9 mouse cellular contexts compared by ENCODE assay signal in genomic region chr19:45234771-45235231, GRCm38 (mm10). TPM values are rescaled to one million over a fixed set of nuclear protein-coding genes. Genes with fewer than 3 reads are reported as not detected.
DNase-seq lines count a peak whose midpoint lies in the region; ATAC-seq lines count a peak whose summit lies in the region.
"Had no signal": no experiment of that assay in that cellular context is flagged by ENCODE, and none has a peak within 500 bp of the region (broad histone marks: within the 10 kb centered on the region; RNA-seq: fewer than 3 reads in every experiment).

No protein-coding gene starts in this region.

- ATAC-seq in midbrain, embryonic 13.5 days, result no peak

- intact Hi-C loops in gastrocnemius, postnatal 14 days (cut with DNase I; ENCODE audit: low total_unique reads), result no loop called here

- WGBS in hindbrain, embryonic 10.5 days, result under 1% methylated on average over 42 of the region's 42 CpGs
- WGBS in midbrain, embryonic 13.5 days, result under 1% methylated on average over 42 of the region's 42 CpGs

- no peaks in the 10 kb centered on the region for H3K9me3 ChIP-seq in hindbrain, embryonic 10.5 days
- H3K9me3 ChIP-seq in midbrain, embryonic 13.5 days, result no peaks in the 10 kb centered on the region

- H3K4me3 ChIP-seq in hindbrain, embryonic 10.5 days, result peak overlapping the region; percentile 38
- H3K4me3 ChIP-seq in midbrain, embryonic 13.5 days (replicated peaks), result peak overlapping the region; percentile 22

- H3K9ac ChIP-seq in midbrain, embryonic 13.5 days (replicated peaks), result no peak overlapping the region

- H3K4me1 ChIP-seq in hindbrain, embryonic 10.5 days (replicated peaks), result peaks cover 54% of the 10 kb centered on the region
- peaks cover 36% of the 10 kb centered on the region for H3K4me1 ChIP-seq in midbrain, embryonic 13.5 days (replicated peaks)

- H3K27ac ChIP-seq in hindbrain, embryonic 10.5 days, result peak overlapping the region; percentile 36
- no peak overlapping the region for H3K27ac ChIP-seq in midbrain, embryonic 13.5 days
- H3K27ac ChIP-seq: macrophage had no signal

- peaks cover 100% of the 10 kb centered on the region for H3K27me3 ChIP-seq in hindbrain, embryonic 10.5 days (ENCODE audit: insufficient read depth, poor library complexity, severe bottlenecking)
- peaks cover 96% of the 10 kb centered on the region for H3K27me3 ChIP-seq in midbrain, embryonic 13.5 days

- H3K4me2 ChIP-seq in midbrain, embryonic 13.5 days (replicated peaks), result peak overlapping the region; percentile 37

- DNase-seq in gastrocnemius, postnatal 14 days, result peak; percentile 47
- no peak for DNase-seq in gastrocnemius, postnatal 4 days (ENCODE audit: low spot score in 2 of 2)
- peak; percentile 65 for DNase-seq in ES-CJ7 (ENCODE audit: low read depth, low spot score)
- peak; percentile 69 for DNase-seq in hindbrain, embryonic 10.5 days (ENCODE audit: low spot score)
- DNase-seq in right cerebral cortex, postnatal 25 days, result no peak
- DNase-seq in adrenal gland, postnatal 10 days, result no peak
- DNase-seq in urinary bladder, postnatal 10 days (ENCODE audit: low spot score), result no peak

- no peaks in the 10 kb centered on the region for H3K36me3 ChIP-seq in hindbrain, embryonic 10.5 days
- H3K36me3 ChIP-seq in midbrain, embryonic 13.5 days, result no peaks in the 10 kb centered on the region

RNA-seq across cellular contexts. Expression of gene Lbx1, which starts 0.8 kb away (rescaled TPM):
- 10 to 100 TPM; 32.2 to 38.1 TPM for total RNA-seq in gastrocnemius, postnatal 14 days (2021)
- total RNA-seq in gastrocnemius, postnatal 4 days (2021), result 10 to 100 TPM; 24.2 to 26.0 TPM
- polyA plus RNA-seq in hindbrain, embryonic 10.5 days (2016; fragmentation: Nextera tagmentation; extraction: Ambion mirVana), result 1.4 and 8.9 TPM in 2 replicates
- 0.13 TPM in 2 replicates for polyA plus RNA-seq in midbrain, embryonic 13.5 days (2015; fragmentation: Nextera tagmentation; extraction: Ambion mirVana)
- 1 to 10 TPM in 1 of 2 experiments, under 1 TPM in 1; 0.30 to 1.4 TPM for total RNA-seq in adrenal gland, postnatal 10 days (2021)
- polyA plus RNA-seq: macrophage had no signal

Comparison
In these comparisons a context has a peak if more than half of its experiments do, and no peak if none do; other contexts are left out.
1. DNase-seq: peak in gastrocnemius, postnatal 14 days (single experiment), ES-CJ7 (single experiment) and hindbrain, embryonic 10.5 days (single experiment); none in gastrocnemius, postnatal 4 days (0 of 2), right cerebral cortex, postnatal 25 days (single experiment), adrenal gland, postnatal 10 days (single experiment) and urinary bladder, postnatal 10 days (single experiment).
2. RNA of gene Lbx1, which starts 0.8 kb away (total RNA-seq): 32.2 to 38.1 TPM in gastrocnemius, postnatal 14 days and 24.2 to 26.0 TPM in gastrocnemius, postnatal 4 days; 0.30 to 1.4 TPM in adrenal gland, postnatal 10 days; every median in the first group is over 10 times any median in the second.